Mouse (Mus musculus) adrenal gland, adult 8-10 months (tissue): ENCODE results near the gene AI467606. TPM values are rescaled to one million over a fixed set of nuclear protein-coding genes. Genes with fewer than 3 reads are reported as not detected.

Experiments used
- DNase-seq: peaks from one replicate; pipeline ENCODE4 v3.0.0; 2022
- total RNA-seq, 4 experiments: library from RNA; stranded (reverse); gene quantifications; 2 replicates each; pipeline ENCODE4 v1.2.4; 2022

AI467606 gene
- total RNA-seq, 4 experiments from 2014 or later, result 1.4 to 1.8 (median 1.5) TPM

DNA sequence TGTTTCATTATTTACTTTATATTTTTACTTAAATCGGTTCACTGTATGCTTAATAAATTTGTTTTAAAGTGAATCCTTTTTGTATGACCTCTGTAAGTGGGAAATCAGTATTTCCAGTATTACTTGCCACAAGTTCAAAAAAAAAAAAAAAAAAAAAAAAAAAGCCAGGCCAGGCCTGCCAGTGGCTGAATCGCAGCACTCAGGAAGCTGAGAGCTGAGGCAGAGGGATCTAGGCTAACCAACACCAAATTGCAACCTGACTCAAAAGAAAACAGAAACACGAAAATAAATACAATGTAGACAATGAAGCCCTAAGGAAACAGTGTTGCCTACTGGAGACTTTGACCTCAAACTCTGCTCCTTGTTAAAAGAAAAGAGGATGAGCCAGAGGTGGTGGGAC is 2.8 kb downstream of the AI467606 start:
- no peak for DNase-seq

DNA sequence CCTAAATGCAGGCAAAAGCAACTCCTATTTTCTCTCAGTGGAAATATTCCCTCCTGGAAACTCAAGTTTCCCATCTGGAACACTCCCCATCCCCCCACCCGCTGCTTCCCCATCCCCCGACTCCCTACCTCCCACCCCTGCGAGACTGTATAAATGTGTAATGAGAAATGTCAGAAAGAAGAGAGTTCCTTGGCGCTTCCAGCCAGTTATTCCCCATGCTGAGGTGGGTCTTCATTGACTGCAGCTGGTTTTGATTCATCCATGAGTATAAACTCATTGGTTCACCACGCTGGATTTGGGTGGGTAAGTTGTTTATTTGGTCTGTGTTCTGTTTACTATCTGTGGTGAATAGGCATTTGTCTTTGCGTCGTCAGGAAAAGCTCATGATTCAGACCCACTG is 5.3 kb downstream of the AI467606 start:
- no peak for DNase-seq

DNA sequence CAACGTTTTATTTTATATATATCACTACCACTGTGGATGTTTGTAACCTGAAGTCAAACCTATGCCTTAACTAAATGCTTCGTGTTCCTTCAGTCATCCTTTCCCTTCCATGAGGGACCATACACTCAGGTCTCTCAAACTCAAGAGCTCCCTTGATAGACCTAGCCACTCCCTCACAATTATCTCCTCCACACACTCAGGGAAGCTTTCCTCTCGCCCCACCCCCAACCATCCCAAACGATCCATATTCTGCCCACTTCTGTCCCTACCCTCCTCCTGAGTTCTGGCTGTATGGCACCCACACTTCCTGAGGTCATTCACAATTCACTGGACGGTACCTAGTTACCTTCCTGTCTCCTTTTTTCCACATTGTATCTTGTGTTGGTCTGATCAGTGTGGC is 7.4 kb downstream of the AI467606 start:
- DNase-seq, result no peak

DNA sequence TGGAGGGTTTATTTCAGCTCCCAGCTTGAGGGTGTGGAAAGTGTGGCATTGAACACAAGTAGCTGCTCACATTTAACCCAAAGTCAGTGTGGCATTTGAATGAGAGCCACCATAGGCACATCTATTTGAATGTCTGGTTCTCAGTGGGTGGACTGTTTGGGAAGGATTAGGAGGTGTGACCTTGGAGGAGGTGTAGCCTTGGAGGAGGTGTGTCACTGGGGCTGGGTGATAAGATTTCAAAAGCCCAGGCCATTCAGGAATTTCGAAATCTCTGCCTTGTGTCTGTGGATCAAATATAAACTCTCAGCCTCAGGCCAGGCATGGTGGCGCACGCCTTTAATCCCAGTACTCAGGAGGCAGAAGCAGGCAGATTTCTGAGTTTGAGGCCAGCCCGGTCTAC is 7.8 kb downstream of the AI467606 start:
- no peak for DNase-seq

DNA sequence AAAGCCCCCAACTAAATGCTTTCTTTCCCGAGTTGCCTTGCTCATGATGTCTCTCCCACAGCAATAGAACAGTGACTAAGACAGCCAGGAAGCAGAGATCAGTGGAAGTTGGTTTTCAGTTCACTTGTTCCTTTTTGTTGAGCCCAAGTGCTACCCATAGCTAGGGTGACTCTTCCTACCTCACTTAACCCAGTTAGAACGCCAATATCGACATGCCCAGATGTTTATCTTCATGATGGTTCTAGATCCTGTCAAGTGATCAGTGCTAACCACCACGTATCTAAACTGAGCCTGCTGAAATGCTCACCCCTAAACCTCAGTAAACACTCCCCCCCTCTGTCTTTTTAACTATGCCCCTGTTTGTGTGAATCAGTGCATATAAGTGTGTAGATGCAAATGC is 8.4 kb downstream of the AI467606 start:
- DNase-seq, result no peak

DNA sequence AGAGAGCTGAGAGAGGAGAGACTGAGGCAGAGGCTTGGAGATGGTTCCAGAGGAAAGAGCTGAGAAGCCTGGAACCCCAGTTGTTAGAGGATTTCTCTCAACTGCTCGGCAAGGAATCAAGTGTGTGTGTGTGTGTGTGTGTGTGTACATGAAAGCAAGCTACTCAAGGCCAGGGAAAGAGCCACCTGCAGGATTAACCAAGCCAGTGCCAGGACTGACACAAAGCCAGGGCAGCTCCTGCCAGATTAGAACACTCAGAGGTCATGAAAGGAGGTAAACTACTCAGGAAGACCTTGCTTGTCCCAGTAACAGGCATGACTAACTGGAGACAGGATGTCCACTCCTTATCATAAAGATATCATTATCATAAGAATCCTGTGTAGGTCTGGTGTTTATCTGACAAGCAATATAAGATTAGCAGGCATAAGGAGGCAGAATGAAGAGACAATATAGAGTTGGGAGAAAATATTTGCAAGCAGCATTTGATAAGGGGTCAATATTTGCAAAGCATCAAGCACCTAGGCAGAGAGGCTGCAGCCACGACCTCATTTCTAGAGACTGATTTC is 10.4 kb downstream of the AI467606 start:
- peak; percentile 49 for DNase-seq

DNA sequence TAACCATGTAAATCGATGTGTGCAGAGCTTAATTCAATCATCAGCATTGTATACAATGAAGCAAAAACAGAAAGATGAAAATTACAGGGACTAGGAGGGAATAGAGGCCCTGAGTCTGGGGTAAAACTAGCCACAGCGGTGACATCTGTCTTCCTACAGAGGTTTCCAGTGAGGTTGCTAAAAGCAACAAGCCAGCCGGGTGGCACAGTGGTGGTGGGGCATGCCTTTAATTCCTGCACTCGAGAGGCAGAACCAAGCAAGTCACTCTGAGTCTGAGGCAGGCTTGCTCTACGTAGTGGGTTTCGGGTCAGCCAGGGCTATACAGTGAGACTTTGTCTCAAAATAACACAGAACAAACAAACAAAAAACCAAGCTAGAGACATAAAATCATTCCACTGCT is 11.0 kb downstream of the AI467606 start:
- no peak for DNase-seq

DNA sequence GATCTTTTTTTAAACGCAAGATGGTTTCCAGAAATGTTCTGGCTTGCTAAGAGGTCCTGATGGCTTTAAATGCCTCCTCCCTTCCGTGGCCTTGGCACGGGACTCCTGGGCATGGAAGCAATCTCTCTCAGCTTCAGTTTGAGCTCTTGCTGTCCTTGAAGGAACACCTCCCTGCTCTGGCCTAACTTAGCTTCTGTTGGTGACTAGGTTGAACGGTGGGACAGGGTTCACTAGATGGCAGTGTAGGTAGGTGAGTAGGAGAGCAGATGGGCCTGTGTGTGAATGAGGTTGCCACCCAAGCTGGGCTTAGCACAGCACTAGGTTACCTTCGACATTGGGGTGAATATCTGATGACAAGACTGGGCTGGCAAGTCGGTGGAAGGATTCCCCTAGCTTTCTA is 12.8 kb downstream of the AI467606 start:
- no peak for DNase-seq

DNA sequence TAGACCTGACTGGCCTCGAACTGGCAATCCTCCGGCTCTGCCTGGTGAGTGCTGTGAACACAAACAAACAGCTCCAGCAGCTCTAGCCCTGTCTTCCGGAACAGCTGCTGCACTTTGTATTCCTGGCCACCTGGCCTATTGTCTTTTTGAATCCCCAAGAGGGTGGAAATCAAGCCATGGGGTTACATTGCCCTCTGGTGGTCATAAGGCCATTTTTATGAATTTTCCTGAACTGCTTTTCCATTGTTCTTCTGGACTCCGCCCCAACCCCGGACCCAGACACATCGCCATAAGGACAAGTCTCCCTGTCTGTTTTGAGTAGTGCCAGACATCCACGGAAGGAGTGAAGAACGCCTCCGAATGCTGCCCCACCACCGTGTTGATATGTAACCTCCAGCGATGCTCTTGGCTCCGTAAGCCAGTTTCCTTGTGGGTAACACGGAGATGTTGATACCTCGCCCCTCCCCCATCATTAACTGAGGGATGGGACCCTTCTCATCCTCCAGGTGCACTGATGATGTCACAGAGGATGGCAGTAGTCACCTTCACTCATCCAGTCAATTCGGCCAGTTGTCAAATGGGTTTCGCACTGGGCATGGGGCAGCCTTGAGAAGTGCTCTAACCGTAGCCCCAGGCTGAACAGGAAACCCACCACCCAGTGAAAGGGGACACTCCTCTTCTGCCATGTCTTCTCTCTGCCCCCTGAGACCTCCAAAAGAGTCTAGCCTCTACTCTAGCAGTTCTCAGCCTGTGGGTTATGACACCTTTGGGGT is 13.6 kb downstream of the AI467606 start:
- peak; percentile 66 for DNase-seq

DNA sequence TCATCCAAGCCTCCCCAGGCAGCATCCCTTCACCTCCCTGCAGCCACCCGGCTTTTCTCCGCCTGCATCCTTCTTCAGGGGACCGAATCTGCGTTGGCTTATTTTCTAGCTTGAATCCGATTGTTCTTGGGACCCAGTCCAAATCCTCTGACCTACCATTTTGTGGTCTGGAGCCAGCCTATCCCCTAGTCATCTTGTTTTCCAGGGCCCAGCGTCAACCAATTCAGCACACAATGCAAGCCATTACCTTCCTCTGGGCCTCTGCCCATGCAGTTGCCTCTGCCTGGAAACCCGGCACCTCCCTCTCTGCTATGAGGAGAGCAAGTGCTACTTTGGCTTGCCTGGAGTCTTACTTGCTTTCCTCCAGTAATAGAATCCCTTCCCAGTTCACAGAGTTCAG is 14.4 kb downstream of the AI467606 start:
- no peak for DNase-seq

DNA sequence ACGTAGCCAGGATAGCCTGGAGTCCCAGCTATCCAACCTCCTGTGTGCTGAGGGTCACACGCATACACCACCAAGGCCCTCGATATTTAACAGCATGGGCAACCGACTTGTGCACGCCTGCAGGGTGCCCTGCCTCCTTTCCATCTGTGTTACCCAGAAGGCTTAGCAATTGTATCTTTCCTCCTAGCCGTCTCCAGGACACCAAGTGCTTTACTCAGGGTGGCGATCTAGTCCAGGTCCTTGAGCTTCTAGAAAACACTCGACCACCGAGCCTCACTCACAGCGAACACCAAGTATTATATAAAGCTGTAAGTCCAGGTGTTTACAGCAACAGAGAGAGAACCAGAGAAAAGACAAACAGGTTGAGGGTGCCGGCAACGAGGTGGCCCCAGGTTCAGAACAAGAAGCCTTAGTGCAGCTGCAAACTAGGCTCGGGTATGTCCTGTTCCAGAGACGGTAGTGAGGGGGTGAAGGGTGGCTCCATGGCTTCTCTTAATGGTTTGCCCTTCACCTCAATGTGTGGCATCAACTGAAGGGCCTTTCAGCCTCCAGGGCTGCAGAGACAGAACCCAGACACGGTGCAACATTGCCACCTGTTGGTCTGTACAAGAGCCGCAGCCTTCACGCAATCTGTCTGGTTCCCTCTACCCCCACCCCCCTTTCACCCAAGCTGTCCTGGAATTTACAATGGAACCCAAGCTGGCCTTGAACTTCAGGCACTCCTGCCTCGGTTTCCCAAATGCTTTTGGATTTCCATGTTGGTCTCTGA is 19.3 kb downstream of the AI467606 start:
- DNase-seq, result no peak

DNA sequence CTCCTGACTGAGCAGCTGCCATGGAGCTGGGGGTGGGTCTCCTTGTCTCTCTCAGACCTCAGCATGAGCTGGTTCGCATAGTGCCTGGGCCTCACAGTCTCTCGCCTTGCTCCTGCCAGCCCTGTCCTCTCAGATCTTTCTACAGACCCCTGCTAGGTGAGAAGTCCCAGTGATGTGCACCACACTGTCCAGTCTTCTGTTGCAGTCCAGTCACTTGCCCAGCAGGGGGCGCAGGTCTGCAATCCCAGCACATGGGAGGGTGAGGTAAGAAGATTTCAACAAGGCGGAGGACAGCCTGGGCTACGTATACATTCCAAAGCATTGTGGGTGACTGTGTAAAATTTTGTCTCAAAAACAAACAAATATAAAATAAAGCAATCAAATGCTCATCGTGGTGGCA is 20.3 kb downstream of the AI467606 start:
- DNase-seq, result no peak

DNA sequence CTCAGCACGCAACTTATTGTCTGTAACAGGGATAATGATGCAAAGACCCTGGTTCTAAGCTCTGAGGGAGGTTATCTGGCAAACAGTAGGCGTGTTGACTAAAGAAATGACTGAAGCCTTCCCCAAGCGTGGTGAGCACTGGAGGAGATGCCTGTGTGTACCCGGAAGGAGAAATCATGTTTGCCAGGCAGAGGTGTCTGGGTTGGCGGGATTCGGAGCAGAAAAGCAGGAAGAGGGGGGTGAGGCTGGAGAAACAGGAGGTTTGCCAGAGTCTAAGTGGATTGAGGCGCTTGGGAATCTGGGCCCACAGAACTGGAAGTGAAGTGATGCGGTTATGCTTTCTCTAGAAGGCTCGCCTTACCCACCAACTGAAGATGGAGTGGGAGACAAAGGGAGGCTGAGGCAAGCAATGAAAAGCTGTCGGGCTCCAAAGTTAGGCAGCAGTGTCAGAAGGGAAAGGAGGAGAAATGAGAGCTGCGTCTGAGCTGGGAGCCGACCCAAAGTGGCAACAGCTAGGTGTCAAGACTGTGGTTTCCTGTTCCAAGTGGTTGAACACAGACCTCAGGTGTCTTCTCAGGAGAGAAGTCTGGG is 21.2 kb downstream of the AI467606 start:
- DNase-seq, result no peak

DNA sequence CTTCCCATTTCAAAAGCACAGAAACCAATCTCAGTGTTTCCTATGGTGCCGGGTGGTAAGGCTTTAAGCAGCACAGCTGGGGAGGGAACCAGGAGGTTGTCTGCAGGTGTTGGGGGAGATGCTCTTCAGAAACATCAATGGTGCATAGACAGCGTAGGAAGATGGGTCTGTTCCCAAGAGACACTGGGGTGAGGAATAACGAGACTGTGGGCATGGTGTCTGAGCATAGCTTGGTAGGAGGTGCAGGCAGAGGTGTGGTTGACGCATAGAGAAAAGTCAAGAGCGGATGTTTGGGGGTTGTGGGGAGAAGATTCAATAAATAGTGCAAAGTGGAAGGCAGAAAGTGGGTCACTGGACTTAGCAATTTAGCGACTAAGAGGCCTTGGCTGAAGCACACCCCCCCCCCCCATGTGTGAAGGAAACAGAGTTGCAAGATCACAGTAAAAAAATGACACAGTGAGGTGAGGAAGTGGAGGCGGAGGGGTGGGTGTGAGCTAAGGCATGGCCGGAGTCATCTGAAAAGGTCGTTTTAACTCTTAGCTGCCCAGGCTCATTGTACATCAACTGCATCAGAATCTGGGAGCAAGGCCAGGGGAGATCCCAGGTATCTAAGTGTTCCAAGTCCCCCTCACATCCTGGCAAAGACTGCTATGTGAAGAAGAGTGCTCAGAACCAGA is 21.9 kb downstream of the AI467606 start:
- DNase-seq, result no peak

DNA sequence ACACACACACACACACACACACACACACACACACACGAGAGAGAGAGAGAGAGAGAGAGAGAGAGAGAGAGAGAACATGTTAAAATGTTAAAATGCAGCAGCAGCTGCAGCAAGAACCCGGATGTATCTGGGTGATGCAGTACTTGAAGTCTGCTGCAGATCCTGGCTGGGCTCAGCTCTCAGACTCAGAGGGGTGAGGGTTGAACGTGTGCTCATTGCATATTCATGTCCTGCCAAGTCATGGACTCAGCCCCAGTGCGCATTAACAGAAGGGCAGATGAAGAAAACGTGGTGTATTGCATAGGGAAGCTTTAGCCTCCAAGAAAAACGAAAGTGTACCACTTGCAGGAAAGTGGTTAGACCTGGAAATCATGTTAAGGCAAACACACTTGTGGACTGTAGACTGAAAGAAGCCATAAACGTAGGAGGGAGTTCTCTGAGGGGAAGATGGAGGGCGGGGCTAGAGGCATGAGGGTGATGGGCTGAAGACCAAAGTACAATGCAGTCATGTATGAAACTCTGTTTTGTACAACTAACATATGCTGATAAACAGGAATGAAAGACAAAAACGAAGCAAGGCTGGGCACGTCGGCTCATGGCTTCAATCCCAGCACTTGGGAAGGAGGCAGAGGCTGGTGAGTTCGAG is 22.6 kb downstream of the AI467606 start:
- DNase-seq, result no peak

DNA sequence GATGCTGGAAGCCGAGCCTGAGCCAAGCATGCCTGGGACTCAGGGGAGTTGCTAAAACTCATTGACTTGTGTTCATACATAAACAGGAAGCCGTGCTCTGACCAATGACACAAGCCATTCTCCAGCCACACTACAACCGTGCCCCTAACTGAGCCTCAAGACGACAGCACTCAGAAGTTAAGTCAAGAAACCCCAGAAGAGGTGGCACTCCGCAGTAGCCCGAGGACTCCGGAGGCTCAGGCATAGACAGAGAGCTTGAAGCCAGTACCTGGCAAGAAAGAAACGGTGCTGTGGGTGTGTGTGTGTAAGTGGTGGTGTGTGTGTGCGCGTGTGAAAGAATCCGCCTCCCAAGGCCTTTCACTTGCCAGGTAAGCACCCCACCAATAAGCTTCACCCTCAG is 23.8 kb downstream of the AI467606 start:
- DNase-seq, result no peak

DNA sequence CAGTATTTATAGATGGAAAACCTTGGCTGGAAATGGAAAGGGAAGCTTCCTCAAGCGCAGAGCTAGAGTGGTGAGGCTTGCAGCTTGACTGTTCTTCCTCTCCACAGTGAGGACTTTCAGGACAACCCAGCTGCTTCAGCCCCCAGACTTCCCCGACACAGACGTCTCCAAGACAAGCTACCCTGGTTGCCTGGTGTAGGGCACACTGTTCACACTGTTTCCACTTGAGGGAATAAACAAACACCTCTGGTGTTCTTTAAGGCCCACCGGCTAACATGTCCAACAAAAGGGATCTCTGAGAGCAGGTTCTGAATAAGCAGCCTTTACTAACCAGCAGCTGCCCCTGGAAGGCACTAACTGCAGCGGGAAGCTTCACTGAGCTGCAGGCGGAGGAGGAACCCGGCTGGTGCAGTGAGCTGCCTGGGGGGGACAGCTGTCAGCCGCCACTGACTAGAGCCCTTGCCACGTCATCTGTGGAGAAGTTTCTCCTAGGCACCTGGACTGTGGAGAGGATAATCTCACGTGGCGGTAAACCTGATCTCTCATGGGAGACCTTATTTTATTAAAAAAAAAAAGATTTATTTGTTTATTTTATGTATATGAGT is 25.3 kb downstream of the AI467606 start:
- DNase-seq, result no peak

DNA sequence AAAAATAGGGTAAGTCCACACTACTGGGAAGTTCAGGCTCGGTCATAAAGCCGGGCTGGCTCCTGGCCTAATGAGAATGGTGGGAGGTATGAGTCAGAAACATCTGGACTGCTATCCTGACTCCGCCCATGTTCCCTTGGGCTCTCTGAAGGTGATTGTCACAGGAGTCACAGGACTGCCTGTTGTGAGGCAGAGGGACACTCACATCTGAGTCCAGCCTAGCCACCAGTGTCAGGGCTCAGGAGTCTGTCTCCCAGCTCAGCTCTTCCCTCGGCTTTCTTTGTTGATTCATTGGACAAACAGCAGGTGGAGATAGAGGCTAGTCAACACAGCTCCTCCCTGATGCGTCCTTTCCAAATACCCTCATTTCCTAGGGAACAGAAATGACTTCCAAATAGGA is 26.8 kb downstream of the AI467606 start:
- DNase-seq, result peak; percentile 27

DNA sequence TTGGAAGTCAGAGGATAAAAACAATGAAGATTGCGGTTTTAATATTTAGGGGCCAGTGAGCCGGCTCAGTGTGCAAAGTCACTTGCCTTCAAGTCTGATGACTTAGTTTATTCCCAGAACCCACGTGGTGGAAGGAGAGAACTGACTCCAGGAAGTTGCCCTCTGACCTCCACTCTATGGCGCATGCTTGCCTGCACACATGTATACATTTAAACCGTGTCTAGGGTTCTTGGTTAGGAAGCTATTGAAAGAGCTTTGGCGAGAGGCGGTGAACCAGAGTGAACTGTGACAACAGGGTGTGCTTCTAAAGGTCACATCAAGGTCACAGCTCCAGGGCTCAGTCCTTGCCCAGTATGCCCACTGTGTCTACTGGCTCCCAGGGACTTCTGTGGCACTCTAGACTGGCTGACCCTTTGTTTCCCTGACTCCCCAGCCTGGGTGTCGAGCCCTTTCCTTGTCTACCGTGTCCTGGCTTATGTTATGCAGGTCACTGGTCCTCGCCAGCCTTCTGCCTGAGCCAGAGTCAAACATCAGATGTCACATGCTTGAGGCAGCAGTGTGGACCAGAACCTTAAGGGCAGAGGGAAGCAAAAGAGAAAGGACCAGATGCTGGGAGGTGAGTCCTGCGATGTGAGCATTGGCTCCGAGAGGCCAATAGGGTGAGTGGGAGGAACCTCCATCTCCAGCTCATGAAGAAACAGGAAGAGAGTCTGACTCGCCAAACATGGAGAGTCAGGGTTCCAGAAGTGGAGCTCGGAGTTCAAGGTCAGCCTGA is 27.7 kb downstream of the AI467606 start:
- no peak for DNase-seq

DNA sequence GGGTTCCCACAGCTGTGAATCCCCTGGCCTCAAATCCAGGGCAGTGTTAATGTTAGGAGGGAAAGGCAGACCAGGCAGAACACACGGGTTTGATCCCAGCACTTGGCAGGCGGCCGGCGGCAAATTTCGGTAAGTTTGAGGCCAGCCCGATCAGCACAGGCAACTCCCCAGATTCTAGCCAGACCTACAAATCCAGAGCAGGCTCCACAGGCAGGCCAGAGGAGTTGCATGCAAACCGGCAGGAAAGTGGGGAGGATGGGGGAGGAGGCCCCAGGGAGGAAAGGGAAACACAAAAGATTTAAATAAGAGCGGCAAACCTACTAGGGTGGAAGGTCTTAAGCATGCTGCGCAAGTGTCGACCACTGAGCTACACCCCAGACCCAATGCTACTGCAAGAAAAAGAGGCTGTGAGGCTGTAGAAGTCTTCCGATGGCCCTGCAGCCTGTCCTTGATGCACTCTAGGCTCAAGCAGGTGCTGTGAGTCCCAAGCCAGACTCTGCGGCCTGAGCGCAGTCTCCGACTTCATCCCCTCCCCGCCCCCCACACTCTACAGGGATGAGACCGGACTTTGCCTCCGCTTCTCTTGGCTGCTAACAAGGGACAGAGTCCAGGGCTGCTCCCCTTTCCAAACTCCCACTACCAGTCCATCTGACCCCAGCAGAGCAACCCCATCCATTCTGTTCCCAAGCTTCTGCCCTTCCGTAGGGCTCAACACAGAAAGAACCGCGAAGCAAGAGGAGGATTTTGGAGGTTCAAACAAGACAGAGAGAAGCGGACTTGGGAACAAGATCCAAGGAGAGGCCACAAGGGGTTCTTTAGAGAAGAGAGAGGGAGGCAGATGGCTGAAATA is 30.1 kb downstream of the AI467606 start:
- DNase-seq, result no peak
